Mouse (Mus musculus) CH12.LX (cell line): ENCODE measurements around the gene Cnpy2. TPM values are rescaled to one million over a fixed set of nuclear protein-coding genes. Genes with fewer than 3 reads are reported as not detected.

ENCODE experiments used
- DNase-seq: peaks from one replicate; pipeline ENCODE4 v3.0.0-alpha.2; 2013; ENCODE audit errors: extremely low read depth
- H3K27ac ChIP-seq: 2 replicates; pipeline ENCODE4 v1.5.1; 2012; ENCODE audit warnings: low read depth, mild to moderate bottlenecking, control low read depth, moderate library complexity; ENCODE audit not compliant: insufficient read depth
- H3K27me3 ChIP-seq: replicated peaks from 2 replicates; pipeline ENCODE3; 2012; ENCODE audit warnings: inconsistent platforms
- H3K36me3 ChIP-seq, 2 experiments: replicated peaks in 1 of 2; 2 replicates each; pipeline versions ENCODE3 to v1.6.1; 2012; ENCODE audit warnings: inconsistent platforms in 1 of 2, low read length in 1 of 2, mild to moderate bottlenecking in 1 of 2, mixed read lengths in 1 of 2, moderate library complexity in 1 of 2; ENCODE audit not compliant: control insufficient read depth in 1 of 2, insufficient read depth in 1 of 2
- H3K4me1 ChIP-seq, 2 experiments: 2 replicates each; pipeline ENCODE4 v1.6.1; 2012; ENCODE audit warnings: inconsistent platforms in 1 of 2, moderate library complexity in 1 of 2; ENCODE audit not compliant: insufficient read depth in 2 of 2, control insufficient read depth in 1 of 2
- H3K4me2 ChIP-seq: 2 replicates; pipeline ENCODE4 v1.6.1; 2012; ENCODE audit warnings: low read depth, mild to moderate bottlenecking, control low read depth; ENCODE audit not compliant: poor library complexity, insufficient read depth, severe bottlenecking
- H3K4me3 ChIP-seq, 3 experiments: fragments of 150-350 bp in 1 of 3; sonication (generic) in 1 of 3; replicated peaks in 1 of 3; 2 replicates each; pipeline versions ENCODE3 to v1.5.1; 2011 to 2012; ENCODE audit warnings: low read depth in 2 of 3, low read length in 2 of 3, mild to moderate bottlenecking in 2 of 3, moderate library complexity in 2 of 3, control low read depth in 1 of 3, improper control_type of control experiment in 1 of 3, inconsistent platforms in 1 of 3, mixed read lengths in 1 of 3; ENCODE audit not compliant: poor library complexity in 1 of 3
- H3K79me2 ChIP-seq: replicated peaks from 2 replicates; pipeline ENCODE4 v1.6.1; 2012; ENCODE audit warnings: mild to moderate bottlenecking, moderate library complexity; ENCODE audit not compliant: control insufficient read depth, poor library complexity, insufficient read depth, severe bottlenecking; ENCODE audit errors: extremely low read depth
- H3K9ac ChIP-seq: 2 replicates; pipeline ENCODE4 v1.6.1; 2012; ENCODE audit warnings: low read depth, mild to moderate bottlenecking, control low read depth, moderate library complexity; ENCODE audit not compliant: insufficient read depth
- H3K9me3 ChIP-seq: replicated peaks from 2 replicates; pipeline ENCODE3; 2012; ENCODE audit warnings: low read length, inconsistent platforms, mixed read lengths
- BHLHE40 ChIP-seq: IDR thresholded peaks from 2 replicates; pipeline ENCODE4 v1.6.1; 2011; ENCODE audit warnings: mild to moderate bottlenecking, low read depth, low read length, improper control_type of control experiment
- CTCF ChIP-seq, 2 experiments: IDR thresholded peaks in 1 of 2; conservative IDR thresholded peaks in 1 of 2; 2 replicates each; pipeline ENCODE4 v1.5.1; 2011 to 2012; ENCODE audit warnings: low read depth in 2 of 2, low read length in 2 of 2, improper control_type of control experiment in 1 of 2, inconsistent platforms in 1 of 2, mild to moderate bottlenecking in 1 of 2, moderate library complexity in 1 of 2
- EP300 ChIP-seq: IDR thresholded peaks from 2 replicates; pipeline ENCODE4 v1.6.1; 2011; ENCODE audit warnings: low read length, improper control_type of control experiment
- HCFC1 ChIP-seq: IDR thresholded peaks from 2 replicates; pipeline ENCODE4 v1.6.1; 2012; ENCODE audit warnings: low read depth, mild to moderate bottlenecking, inconsistent platforms, low read length, improper control_type of control experiment
- IRF4 ChIP-seq: IDR thresholded peaks from 2 replicates; pipeline ENCODE4 v1.6.1; 2014; ENCODE audit warnings: low read depth, mild to moderate bottlenecking, inconsistent platforms, low read length, improper control_type of control experiment
- JUN ChIP-seq: IDR thresholded peaks from 2 replicates; pipeline ENCODE4 v1.6.1; 2011; ENCODE audit warnings: low read depth, mild to moderate bottlenecking, low read length, improper control_type of control experiment, moderate library complexity; ENCODE audit not compliant: insufficient read depth
- JUND ChIP-seq: conservative IDR thresholded peaks from 2 replicates; pipeline ENCODE4 v1.6.1; 2011; ENCODE audit warnings: low read depth, low read length, improper control_type of control experiment
- MAFK ChIP-seq: IDR thresholded peaks from 2 replicates; pipeline ENCODE4 v1.6.1; 2011; ENCODE audit warnings: low read length, improper control_type of control experiment; ENCODE audit not compliant: insufficient replicate concordance
- MAZ ChIP-seq: IDR thresholded peaks from 2 replicates; pipeline ENCODE4 v1.6.1; 2012; ENCODE audit warnings: low read depth, mild to moderate bottlenecking, inconsistent platforms, low read length, improper control_type of control experiment, moderate library complexity
- MEF2A ChIP-seq: IDR thresholded peaks from 2 replicates; pipeline ENCODE4 v1.6.1; 2014; ENCODE audit warnings: low read depth, mild to moderate bottlenecking, inconsistent platforms, low read length, improper control_type of control experiment, borderline replicate concordance
- MXI1 ChIP-seq: IDR thresholded peaks from 2 replicates; pipeline ENCODE4 v1.6.1; 2011; ENCODE audit warnings: mild to moderate bottlenecking, low read depth, low read length, improper control_type of control experiment
- MYC ChIP-seq: IDR thresholded peaks from 2 replicates; pipeline ENCODE4 v1.6.1; 2011; ENCODE audit warnings: low read depth, mild to moderate bottlenecking, improper control_type of control experiment, low read length
- NELFE ChIP-seq: IDR thresholded peaks from 2 replicates; pipeline ENCODE4 v1.6.1; 2011; ENCODE audit warnings: low read depth, low read length, improper control_type of control experiment
- NRF1 ChIP-seq: IDR thresholded peaks from 2 replicates; pipeline ENCODE4 v1.6.1; 2014; ENCODE audit warnings: low read depth, mild to moderate bottlenecking, inconsistent platforms, low read length, improper control_type of control experiment, moderate library complexity
- POLR2A ChIP-seq: IDR thresholded peaks from 2 replicates; pipeline ENCODE4 v1.6.1; 2011; ENCODE audit warnings: low read depth, mild to moderate bottlenecking, improper control_type of control experiment, low read length
- RAD21 ChIP-seq: IDR thresholded peaks from 2 replicates; pipeline ENCODE4 v1.6.1; 2011; ENCODE audit warnings: low read depth, mild to moderate bottlenecking, low read length, improper control_type of control experiment, moderate library complexity
- RCOR1 ChIP-seq: conservative IDR thresholded peaks from 2 replicates; pipeline ENCODE4 v1.6.1; 2012; ENCODE audit warnings: low read depth, mild to moderate bottlenecking, inconsistent platforms, low read length, improper control_type of control experiment
- SIN3A ChIP-seq: IDR thresholded peaks from 2 replicates; pipeline ENCODE4 v1.6.1; 2012; ENCODE audit warnings: low read length, improper control_type of control experiment, inconsistent platforms
- SMC3 ChIP-seq: IDR thresholded peaks from 2 replicates; pipeline ENCODE4 v1.6.1; 2011; ENCODE audit warnings: low read depth, low read length, improper control_type of control experiment
- TBP ChIP-seq: conservative IDR thresholded peaks from 2 replicates; pipeline ENCODE4 v1.6.1; 2011; ENCODE audit warnings: low read depth, low read length, improper control_type of control experiment
- TCF12 ChIP-seq: IDR thresholded peaks from 2 replicates; pipeline ENCODE4 v1.6.1; 2014; ENCODE audit warnings: low read depth, mild to moderate bottlenecking, inconsistent platforms, low read length, improper control_type of control experiment
- UBTF ChIP-seq: IDR thresholded peaks from 2 replicates; pipeline ENCODE4 v1.6.1; 2012; ENCODE audit warnings: low read depth, mild to moderate bottlenecking, inconsistent platforms, low read length, improper control_type of control experiment, moderate library complexity
- USF1 ChIP-seq: IDR thresholded peaks from 2 replicates; pipeline ENCODE4 v1.6.1; 2014; ENCODE audit warnings: low read depth, mild to moderate bottlenecking, inconsistent platforms, low read length, improper control_type of control experiment
- USF2 ChIP-seq: conservative IDR thresholded peaks from 2 replicates; pipeline ENCODE4 v1.6.1; 2011; ENCODE audit warnings: low read depth, low read length, improper control_type of control experiment
- dilution Hi-C: fragments of 300-500 bp; cut with MboI; formaldehyde crosslinking; loops from 2 replicates; pipeline ENCODE4 v1.14.3; 2020; ENCODE audit warnings: low sequenced_read_pairs; ENCODE audit not compliant: extremely low pct_unique_long_range_greater_than_20kb, extremely low pct_ligation_motif_present
- in situ Hi-C: fragments of 300-500 bp; cut with MboI; formaldehyde crosslinking; loops from 3 replicates; pipeline ENCODE4 v1.14.3; 2019; ENCODE audit warnings: low sequenced_read_pairs, low pct_ligation_motif_present, low pct_unique_long_range_greater_than_20kb, mixed read lengths
- polyA plus RNA-seq: library from polyadenylated mRNA; unstranded; fragments of >175 nt; gene quantifications from 2 replicates; pipeline ENCODE4 v1.2.1, GENCODE M21; 2012; ENCODE audit warnings: low read depth; ENCODE audit not compliant: insufficient read length
- total RNA-seq, 2 experiments: library from RNA; depleted of rRNA; stranded (reverse); fragments of 300-350 nt in 1 of 2; fragments of >200 nt in 1 of 2; gene quantifications; 2 replicates each; pipeline ENCODE4 v1.2.3; 2012 to 2014

The Cnpy2 gene
- total and polyA plus RNA-seq, 3 experiments = 64.9 to 111 (median 98.9) TPM

DNA sequence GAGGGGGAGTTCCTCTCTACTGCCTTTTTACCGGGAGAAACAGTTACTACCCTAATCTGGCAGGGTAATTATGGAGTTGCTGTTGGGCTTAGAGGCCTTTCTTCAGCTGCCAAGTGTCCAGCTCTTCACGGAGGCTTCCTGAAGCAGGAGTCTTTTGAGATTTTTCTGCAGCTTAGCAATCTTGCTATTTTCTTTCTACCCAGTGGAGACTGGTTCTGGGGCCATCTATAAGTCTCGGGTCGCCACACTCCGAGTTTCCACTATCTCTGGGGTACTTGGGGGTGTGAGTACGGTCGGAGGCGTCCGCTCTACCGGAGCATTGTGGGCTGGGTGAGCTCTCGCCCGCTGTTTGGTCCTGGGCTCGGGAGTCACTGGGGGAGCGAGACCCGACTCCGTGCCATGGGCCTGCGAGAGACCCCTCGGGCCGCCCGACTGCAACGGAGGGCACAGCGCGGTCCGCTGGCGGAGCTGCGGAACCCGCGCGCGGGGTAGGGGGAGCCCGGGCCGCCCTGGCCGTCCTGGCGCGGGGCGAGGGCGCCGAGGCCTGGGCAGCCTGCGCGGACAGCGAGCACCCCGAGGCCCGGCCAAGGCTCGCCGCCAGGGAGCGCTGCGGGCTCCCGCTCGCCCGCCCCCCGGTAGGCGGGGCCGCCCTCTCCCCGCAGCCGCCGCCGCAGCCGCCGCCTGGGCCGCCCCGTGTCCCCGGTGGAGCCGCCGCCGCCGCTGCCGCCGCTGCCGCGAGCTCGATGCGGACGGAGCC lies 54.4 kb downstream of the Cnpy2 start, which contains the start of gene Ankrd52:
Gene Ankrd52 (plus strand): TSS at position 661 of the 757 bp plus-strand sequence.
- no peaks in the 10 kb centered on the region for H3K9me3 ChIP-seq
- in situ Hi-C loops (no loop called here), dilution Hi-C loops (no loop called here)
- H3K4me3 ChIP-seq = peak within 1 kb of the TSS; percentile 83 to 89 (median 84)
- peaks cover 18 to 33% of the 10 kb centered on the region in 2 experiments for H3K36me3 ChIP-seq
- peaks cover 25% of the 10 kb centered on the region for H3K79me2 ChIP-seq
- peak; percentile 42; the same call in 1 of the 2 replicates for TF ChIP-seq MEF2A
- TF ChIP-seq USF2 = no peak
- TF ChIP-seq IRF4 = no peak
- TF ChIP-seq MXI1 = no peak; the same call in 1 of the 2 replicates
- TF ChIP-seq NRF1 = peak; percentile 51; the same call in 1 of the 2 replicates
- no peak for TF ChIP-seq JUND
- TF ChIP-seq TCF12 = peak; percentile 67
- TF ChIP-seq POLR2A = peak; percentile 46; the same call in 1 of the 2 replicates
- peak in 1 of 2 experiments; percentile 66; a peak in 2 of 4 replicates for TF ChIP-seq CTCF (conservative IDR thresholded peaks at IDR 0.05 in 1 of 2, IDR thresholded peaks at IDR 0.05 in 1 of 2; ENCODE audit: low read depth in 2 of 2, low read length in 2 of 2)
- no peak for TF ChIP-seq HCFC1
- no peak for TF ChIP-seq EP300
- peak; percentile 18; the same call in 1 of the 2 replicates for TF ChIP-seq SIN3A
- TF ChIP-seq NELFE = peak; percentile 13; the same call in 1 of the 2 replicates
- no peak for TF ChIP-seq USF1
- no peak for TF ChIP-seq JUN
- peak; percentile 20 for TF ChIP-seq SMC3
- TF ChIP-seq TBP = 0 out of 2 replicates have a peak, but pooled peaks have one; percentile 50
- no peak for TF ChIP-seq MYC
- TF ChIP-seq UBTF = 0 out of 2 replicates have a peak, but pooled peaks have one; percentile 54
- TF ChIP-seq MAFK = no peak
- TF ChIP-seq RCOR1 = no peak
- no peak for TF ChIP-seq BHLHE40
- no peak for TF ChIP-seq MAZ
- TF ChIP-seq RAD21 = no peak; the same call in 1 of the 2 replicates
- H3K4me1 ChIP-seq = peaks cover 14 to 38% of the 10 kb centered on the region in 2 experiments
- peak within 1 kb of the TSS; percentile 75 for H3K27ac ChIP-seq
- H3K9ac ChIP-seq = peak within 1 kb of the TSS; percentile 97
- peak within 1 kb of the TSS; percentile 94 for H3K4me2 ChIP-seq
- DNase-seq = peak; percentile 47
- no peaks in the 10 kb centered on the region for H3K27me3 ChIP-seq

Other genes starting within 250 kb of the Cnpy2 start
Only the 20 nearest of the 25 such genes appear.
- 9.4 and 9.8 TPM in 2 replicates for gene Rbms2, start 142.2 kb upstream of the Cnpy2 start, total RNA-seq (2012; rRNA removed)
- 8.5 and 9.1 TPM in 2 replicates for gene Rbms2, start 142.2 kb upstream of the Cnpy2 start, total RNA-seq (2014; rRNA removed)
- gene Rbms2, start 142.2 kb upstream of the Cnpy2 start, polyA plus RNA-seq = 36.6 and 48.2 TPM in 2 replicates
- 1.8 and 2.2 TPM in 2 replicates for gene Gls2, start 128.0 kb upstream of the Cnpy2 start, total RNA-seq (2012; rRNA removed)
- 1.9 and 2.0 TPM in 2 replicates for gene Gls2, start 128.0 kb upstream of the Cnpy2 start, total RNA-seq (2014; rRNA removed)
- gene Gls2, start 128.0 kb upstream of the Cnpy2 start, polyA plus RNA-seq = 0.86 and 1.8 TPM in 2 replicates
- gene Spryd4, start 110.7 kb upstream of the Cnpy2 start, total RNA-seq (2012; rRNA removed) = 24.2 and 32.4 TPM in 2 replicates
- gene Spryd4, start 110.7 kb upstream of the Cnpy2 start, total RNA-seq (2014; rRNA removed) = 48.8 and 50.2 TPM in 2 replicates
- gene Spryd4, start 110.7 kb upstream of the Cnpy2 start, polyA plus RNA-seq = 38.6 and 39.2 TPM in 2 replicates
- not detected in 2 replicates for gene Mip, start 96.6 kb upstream of the Cnpy2 start, total RNA-seq (2012; rRNA removed)
- gene Mip, start 96.6 kb upstream of the Cnpy2 start, total RNA-seq (2014; rRNA removed) = not detected in 2 replicates
- gene Mip, start 96.6 kb upstream of the Cnpy2 start, polyA plus RNA-seq = not detected in 2 replicates
- 47.2 and 51.5 TPM in 2 replicates for gene Timeless, start 90.4 kb upstream of the Cnpy2 start, total RNA-seq (2012; rRNA removed)
- gene Timeless, start 90.4 kb upstream of the Cnpy2 start, total RNA-seq (2014; rRNA removed) = 31.7 and 38.6 TPM in 2 replicates
- gene Timeless, start 90.4 kb upstream of the Cnpy2 start, polyA plus RNA-seq = 65.9 and 80.3 TPM in 2 replicates
- 0.30 and 0.80 TPM in 2 replicates for gene Apon, start 68.4 kb upstream of the Cnpy2 start, total RNA-seq (2012; rRNA removed)
- 0.62 and 1.2 TPM in 2 replicates for gene Apon, start 68.4 kb upstream of the Cnpy2 start, total RNA-seq (2014; rRNA removed)
- 0.80 and 1.7 TPM in 2 replicates for gene Apon, start 68.4 kb upstream of the Cnpy2 start, polyA plus RNA-seq
- 1.0 and 1.3 TPM in 2 replicates for gene Apof, start 53.8 kb upstream of the Cnpy2 start, total RNA-seq (2012; rRNA removed)
- gene Apof, start 53.8 kb upstream of the Cnpy2 start, total RNA-seq (2014; rRNA removed) = 0.63 and 0.66 TPM in 2 replicates
- gene Apof, start 53.8 kb upstream of the Cnpy2 start, polyA plus RNA-seq = 0.99 and 1.1 TPM in 2 replicates
- gene Stat2, start 51.9 kb upstream of the Cnpy2 start, total RNA-seq (2012; rRNA removed) = 12.5 and 14.6 TPM in 2 replicates
- 2.7 and 3.3 TPM in 2 replicates for gene Stat2, start 51.9 kb upstream of the Cnpy2 start, total RNA-seq (2014; rRNA removed)
- 11.6 and 12.5 TPM in 2 replicates for gene Stat2, start 51.9 kb upstream of the Cnpy2 start, polyA plus RNA-seq
- 1.2 and 3.6 TPM in 2 replicates for gene Il23a, start 23.7 kb upstream of the Cnpy2 start, total RNA-seq (2012; rRNA removed)
- 0.32 and 0.41 TPM in 2 replicates for gene Il23a, start 23.7 kb upstream of the Cnpy2 start, total RNA-seq (2014; rRNA removed)
- 0.30 and 0.49 TPM in 2 replicates for gene Il23a, start 23.7 kb upstream of the Cnpy2 start, polyA plus RNA-seq
- 8.1 and 11.0 TPM in 2 replicates for gene Pan2, start 19.1 kb upstream of the Cnpy2 start, total RNA-seq (2012; rRNA removed)
- gene Pan2, start 19.1 kb upstream of the Cnpy2 start, total RNA-seq (2014; rRNA removed) = 9.4 and 10.6 TPM in 2 replicates
- gene Pan2, start 19.1 kb upstream of the Cnpy2 start, polyA plus RNA-seq = 16.1 and 18.5 TPM in 2 replicates
- gene Cs, start 15.3 kb downstream of the Cnpy2 start, total RNA-seq (2012; rRNA removed) = 145 and 149 TPM in 2 replicates
- 131 and 137 TPM in 2 replicates for gene Cs, start 15.3 kb downstream of the Cnpy2 start, total RNA-seq (2014; rRNA removed)
- 214 and 240 TPM in 2 replicates for gene Cs, start 15.3 kb downstream of the Cnpy2 start, polyA plus RNA-seq
- gene Coq10a, start 46.5 kb downstream of the Cnpy2 start, total RNA-seq (2012; rRNA removed) = 8.4 and 11.1 TPM in 2 replicates
- 5.7 and 7.7 TPM in 2 replicates for gene Coq10a, start 46.5 kb downstream of the Cnpy2 start, total RNA-seq (2014; rRNA removed)
- 8.6 and 12.1 TPM in 2 replicates for gene Coq10a, start 46.5 kb downstream of the Cnpy2 start, polyA plus RNA-seq
- gene Ankrd52, start 54.7 kb downstream of the Cnpy2 start, total RNA-seq (2012; rRNA removed) = 15.3 and 15.8 TPM in 2 replicates
- 3.5 and 4.3 TPM in 2 replicates for gene Ankrd52, start 54.7 kb downstream of the Cnpy2 start, total RNA-seq (2014; rRNA removed)
- gene Ankrd52, start 54.7 kb downstream of the Cnpy2 start, polyA plus RNA-seq = 45.9 and 51.0 TPM in 2 replicates
- gene Slc39a5, start 78.8 kb downstream of the Cnpy2 start, total RNA-seq (2012; rRNA removed) = 0.21 TPM in 1 of 2 replicates, not detected in the other
- not detected in 2 replicates for gene Slc39a5, start 78.8 kb downstream of the Cnpy2 start, total RNA-seq (2014; rRNA removed)
- gene Slc39a5, start 78.8 kb downstream of the Cnpy2 start, polyA plus RNA-seq = 0.11 TPM in 1 of 2 replicates, not detected in the other
- gene Nabp2, start 89.0 kb downstream of the Cnpy2 start, total RNA-seq (2012; rRNA removed) = 43.7 and 45.8 TPM in 2 replicates
- 40.3 and 46.9 TPM in 2 replicates for gene Nabp2, start 89.0 kb downstream of the Cnpy2 start, total RNA-seq (2014; rRNA removed)
- 123 and 147 TPM in 2 replicates for gene Nabp2, start 89.0 kb downstream of the Cnpy2 start, polyA plus RNA-seq
- 19.9 and 20.1 TPM in 2 replicates for gene Rnf41, start 89.2 kb downstream of the Cnpy2 start, total RNA-seq (2012; rRNA removed)
- gene Rnf41, start 89.2 kb downstream of the Cnpy2 start, total RNA-seq (2014; rRNA removed) = 15.3 and 15.9 TPM in 2 replicates
- 17.4 TPM in 2 replicates for gene Rnf41, start 89.2 kb downstream of the Cnpy2 start, polyA plus RNA-seq
- gene Smarcc2, start 136.8 kb downstream of the Cnpy2 start, total RNA-seq (2012; rRNA removed) = 20.2 and 24.8 TPM in 2 replicates
- gene Smarcc2, start 136.8 kb downstream of the Cnpy2 start, total RNA-seq (2014; rRNA removed) = 6.1 and 7.5 TPM in 2 replicates
- 39.8 and 42.6 TPM in 2 replicates for gene Smarcc2, start 136.8 kb downstream of the Cnpy2 start, polyA plus RNA-seq
- 555 and 601 TPM in 2 replicates for gene Myl6, start 171.7 kb downstream of the Cnpy2 start, total RNA-seq (2012; rRNA removed)
- 560 and 610 TPM in 2 replicates for gene Myl6, start 171.7 kb downstream of the Cnpy2 start, total RNA-seq (2014; rRNA removed)
- 366 and 413 TPM in 2 replicates for gene Myl6, start 171.7 kb downstream of the Cnpy2 start, polyA plus RNA-seq
- gene Myl6b, start 176.2 kb downstream of the Cnpy2 start, total RNA-seq (2012; rRNA removed) = 2.5 and 2.6 TPM in 2 replicates
- 0.39 and 1.1 TPM in 2 replicates for gene Myl6b, start 176.2 kb downstream of the Cnpy2 start, total RNA-seq (2014; rRNA removed)
- gene Myl6b, start 176.2 kb downstream of the Cnpy2 start, polyA plus RNA-seq = 3.2 and 3.9 TPM in 2 replicates
- gene Esyt1, start 203.4 kb downstream of the Cnpy2 start, total RNA-seq (2012; rRNA removed) = 43.2 and 48.0 TPM in 2 replicates
- gene Esyt1, start 203.4 kb downstream of the Cnpy2 start, total RNA-seq (2014; rRNA removed) = 20.2 and 20.6 TPM in 2 replicates
- 33.0 and 38.2 TPM in 2 replicates for gene Esyt1, start 203.4 kb downstream of the Cnpy2 start, polyA plus RNA-seq